Mouse (Mus musculus) liver, embryonic 11.5 days (tissue): Measurements from ENCODE around the gene Tmem181a. TPM values are rescaled to one million over a fixed set of nuclear protein-coding genes. Genes with fewer than 3 reads are reported as not detected.
"Not testable (repeated sequence)": the region's sequence is repeated elsewhere in the genome, so short reads cannot be mapped to it uniquely, and the experiment has no call there.

ENCODE experiments used
- ATAC-seq: fragments of 200-750 bp; cut with Nextera tagmentation; replicated peaks from 2 replicates; pipeline ENCODE4 v1.8.0; 2017; ENCODE audit warnings: moderate number of reproducible peaks, mild to moderate bottlenecking, moderate TSS enrichment, moderate library complexity; ENCODE audit not compliant: low FRiP score
- DNase-seq: peaks from one replicate; pipeline ENCODE4 v3.0.0-alpha.2; 2017; ENCODE audit warnings: low spot score
- H3K27ac ChIP-seq: fragments of 300-500 bp; sonication (generic); 2 replicates; pipeline ENCODE4 v1.5.1; 2014; ENCODE audit warnings: mild to moderate bottlenecking, low read depth, low read length, control low read depth
- H3K27me3 ChIP-seq: fragments of 300-500 bp; sonication (generic); replicated peaks from 2 replicates; pipeline ENCODE4 v1.6.1; 2014; ENCODE audit warnings: low read length, mixed read lengths; ENCODE audit not compliant: control insufficient read depth, insufficient read depth
- H3K36me3 ChIP-seq: fragments of 300-500 bp; sonication (generic); 2 replicates; pipeline ENCODE4 v1.6.1; 2014; ENCODE audit warnings: mild to moderate bottlenecking, low read length, moderate library complexity, mixed read lengths; ENCODE audit not compliant: control insufficient read depth, insufficient read depth
- H3K4me1 ChIP-seq: fragments of 300-500 bp; sonication (generic); replicated peaks from 2 replicates; pipeline ENCODE4 v1.6.1; 2014; ENCODE audit warnings: low read length, mixed read lengths; ENCODE audit not compliant: control insufficient read depth, insufficient read depth
- H3K4me2 ChIP-seq: fragments of 300-500 bp; sonication (generic); 2 replicates; pipeline ENCODE4 v1.6.1; 2014; ENCODE audit warnings: mild to moderate bottlenecking, control low read depth, moderate library complexity
- H3K4me3 ChIP-seq: fragments of 300-500 bp; sonication (generic); 2 replicates; pipeline ENCODE4 v1.5.1; 2014; ENCODE audit warnings: low read depth, low read length, control low read depth
- H3K9ac ChIP-seq: fragments of 300-500 bp; sonication (generic); 2 replicates; pipeline ENCODE4 v1.6.1; 2014; ENCODE audit warnings: low read depth, low read length, control low read depth
- H3K9me3 ChIP-seq: fragments of 300-500 bp; sonication (generic); 2 replicates; pipeline ENCODE4 v1.6.1; 2016; ENCODE audit warnings: low read length, inconsistent platforms, mixed read lengths; ENCODE audit not compliant: control insufficient read depth
- WGBS: fragments of 180-500 bp; shearing (Covaris S2); extraction: QIAGEN DNeasy Blood & Tissue Kit; methylation state at CpG from one replicate; pipeline ENCODE4 v1.1.7; 2014; 5-methylcytosine and 5-hydroxymethylcytosine counted together
- polyA plus RNA-seq: library from polyadenylated mRNA; unstranded; fragments of >200 nt; fragmentation: Nextera tagmentation; extraction: Ambion mirVana; gene quantifications from 2 replicates; pipeline ENCODE4 v1.2.1, GENCODE M21; 2014

The Tmem181a gene
- polyA plus RNA-seq, 1 experiment from 2014 or later: 10.8 TPM

DNA sequence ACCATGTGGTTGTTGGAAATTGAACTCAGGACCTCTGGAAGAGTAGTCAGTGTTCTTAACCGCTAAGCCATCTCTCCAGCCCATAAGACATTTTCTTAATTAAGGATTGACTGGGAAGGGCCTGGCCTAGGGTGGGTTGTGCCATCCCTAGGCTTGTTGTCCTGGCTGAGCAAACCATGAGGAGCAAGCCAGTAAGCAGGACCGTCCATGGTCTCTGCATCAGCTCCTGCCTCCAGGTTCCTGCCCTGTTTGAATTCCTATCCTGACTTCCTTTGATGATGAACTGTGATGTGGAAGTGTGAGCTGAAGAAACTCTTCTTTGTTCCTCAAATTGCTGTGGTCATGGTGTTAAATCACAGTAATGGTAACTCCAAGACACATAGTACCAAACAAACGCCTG lies 57.8 kb downstream of the Tmem181a start:
- H3K36me3 ChIP-seq, H3K4me2 ChIP-seq, H3K27ac ChIP-seq, H3K4me1 ChIP-seq, H3K9ac ChIP-seq, ATAC-seq, H3K4me3 ChIP-seq, H3K27me3 ChIP-seq, H3K9me3 ChIP-seq, DNase-seq: not testable (repeated sequence)
- 78% methylated on average over 2 of the region's 3 CpGs for WGBS

DNA sequence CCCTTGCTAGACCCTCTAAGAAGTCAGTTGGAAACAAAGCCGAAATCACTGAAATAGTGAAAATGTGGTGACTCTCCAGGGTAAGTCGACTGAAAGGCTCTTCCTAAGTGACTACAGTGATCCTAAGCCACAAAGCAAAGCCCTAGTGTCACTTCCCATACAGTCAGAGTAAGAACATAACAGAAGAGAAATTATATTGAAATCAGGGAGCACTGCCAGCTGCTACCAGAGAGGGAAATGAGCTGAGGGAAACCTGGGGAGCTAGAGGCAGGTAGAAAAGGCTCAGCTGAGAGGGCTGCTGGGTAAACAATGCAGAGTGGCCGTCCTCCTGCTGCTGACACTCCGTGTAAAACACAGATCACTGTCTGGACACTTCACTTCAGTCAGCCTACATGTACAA lies 59.0 kb downstream of the Tmem181a start:
- not testable (repeated sequence) for H3K4me1 ChIP-seq, DNase-seq, H3K9ac ChIP-seq, ATAC-seq, H3K9me3 ChIP-seq, H3K4me3 ChIP-seq, H3K27me3 ChIP-seq, H3K4me2 ChIP-seq, H3K36me3 ChIP-seq, H3K27ac ChIP-seq
- WGBS: 40% methylated on average over 2 of the region's 4 CpGs

GRCm38 (mm10) chr17:6316379-6317126 lies 59.9 kb downstream of the Tmem181a start:
- Histone ChIP-seq H3K4me2 (peak overlapping the region; percentile 65), H3K4me3 (peak overlapping the region; percentile 47), H3K9ac (peak overlapping the region; percentile 46; the same call in 1 of the 2 replicates)
- not testable (repeated sequence) for H3K27ac ChIP-seq, H3K36me3 ChIP-seq, H3K27me3 ChIP-seq, H3K9me3 ChIP-seq, H3K4me1 ChIP-seq
- WGBS: 3% methylated on average over 37 of the region's 38 CpGs
- DNase-seq: peak; percentile 32
- ATAC-seq: peak; percentile 56; the same call in 1 of the 2 replicates

GRCm38 (mm10) chr17:6317339-6317985 lies 60.8 kb downstream of the Tmem181a start, which contains the start of gene Dynlt1a:
Gene Dynlt1a, minus strand, starts transcription at chr17:6317500.
- ATAC-seq: peak; percentile 97
- not testable (repeated sequence) for H3K36me3 ChIP-seq, H3K9me3 ChIP-seq, H3K4me1 ChIP-seq, H3K27ac ChIP-seq, H3K27me3 ChIP-seq
- Histone ChIP-seq H3K4me3 (peak within 1 kb of the TSS; percentile 47), H3K4me2 (peak within 1 kb of the TSS; percentile 65), H3K9ac (peak within 1 kb of the TSS; percentile 46; the same call in 1 of the 2 replicates)
- 7% methylated on average over 23 of the region's 23 CpGs for WGBS
- peak; percentile 97 for DNase-seq

GRCm38 (mm10) chr17:6321081-6321777 lies 64.6 kb downstream of the Tmem181a start:
- not testable (repeated sequence) for ATAC-seq, H3K4me1 ChIP-seq, H3K9ac ChIP-seq, DNase-seq, H3K4me2 ChIP-seq, H3K9me3 ChIP-seq, H3K27ac ChIP-seq, H3K4me3 ChIP-seq, H3K36me3 ChIP-seq, H3K27me3 ChIP-seq
- WGBS: 0% methylated on average over 7 of the region's 60 CpGs

GRCm38 (mm10) chr17:6321778-6322101 lies 65.1 kb downstream of the Tmem181a start:
- not testable (repeated sequence) for ATAC-seq, H3K4me1 ChIP-seq, H3K27me3 ChIP-seq, DNase-seq, H3K4me3 ChIP-seq, H3K4me2 ChIP-seq, H3K27ac ChIP-seq, H3K9me3 ChIP-seq, H3K36me3 ChIP-seq, H3K9ac ChIP-seq
- WGBS: no CpG with 5 or more reads among the region's 10 CpGs

- H3K4me1 ChIP-seq, H3K4me2 ChIP-seq, DNase-seq, H3K9me3 ChIP-seq, H3K36me3 ChIP-seq, H3K27me3 ChIP-seq, H3K4me3 ChIP-seq, H3K9ac ChIP-seq, H3K27ac ChIP-seq, ATAC-seq: not testable (repeated sequence)
- WGBS: 72% methylated on average over 10 of the region's 10 CpGs
Measured at GRCm38 (mm10) chr17:6325021-6325420, 68.4 kb downstream of the Tmem181a start.

GRCm38 (mm10) chr17:6325543-6325942 lies 68.9 kb downstream of the Tmem181a start:
- not testable (repeated sequence) for H3K27ac ChIP-seq, H3K27me3 ChIP-seq, H3K4me1 ChIP-seq, DNase-seq, H3K36me3 ChIP-seq, H3K9ac ChIP-seq, H3K9me3 ChIP-seq, ATAC-seq, H3K4me3 ChIP-seq, H3K4me2 ChIP-seq
- WGBS: 79% methylated on average over 6 of the region's 6 CpGs
